Mouse (Mus musculus): Measurements from ENCODE around the gene Ctss. TPM values are rescaled to one million over a fixed set of nuclear protein-coding genes. Genes with fewer than 3 reads are reported as not detected.
"Not testable (repeated sequence)": the region's sequence is repeated elsewhere in the genome, so short reads cannot be mapped to it uniquely, and the experiment has no call there.

Ctss gene
- total and polyA plus RNA-seq, 3 experiments, result 10.3 to 16.5 (median 15.3) TPM

DNA sequence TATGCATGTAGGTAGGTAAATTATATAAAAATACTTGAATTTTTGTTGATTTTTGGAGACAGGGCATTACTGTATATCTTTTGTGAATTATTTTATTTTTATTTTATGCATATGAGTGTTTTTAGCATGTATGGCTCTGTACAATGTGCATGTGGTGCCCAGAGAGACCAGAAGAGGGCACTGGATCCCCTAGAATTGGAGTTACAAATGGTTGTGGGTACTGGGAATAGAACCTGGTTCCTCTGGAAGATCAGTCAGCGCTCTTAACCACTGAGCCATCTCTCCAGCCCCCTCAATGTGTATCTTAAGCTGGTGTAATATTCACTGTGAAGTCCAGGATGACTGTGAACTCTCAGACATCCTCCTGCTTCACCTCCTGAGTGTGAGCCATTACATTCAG lies 8.3 kb downstream of the Ctss start:
- no peak overlapping the region for H3K9ac ChIP-seq (ENCODE audit: low read depth, low read length)
- no peaks in the 10 kb centered on the region for H3K4me1 ChIP-seq (ENCODE audit: control insufficient read depth, insufficient read depth, low read length)
- WGBS, result 73% methylated on average over 1 of the region's 1 CpGs
- intact Hi-C loops (cut with DNase I), result no loop called here
- no peaks in the 10 kb centered on the region for H3K27me3 ChIP-seq (ENCODE audit: control insufficient read depth, insufficient read depth, low read length)
- H3K79me2 ChIP-seq (replicated peaks; ENCODE audit: control insufficient read depth, insufficient read depth, low read length), result no peaks in the 10 kb centered on the region
- no peak for DNase-seq
- no peak for TF ChIP-seq CTCF (IDR thresholded peaks at IDR 0.05)
- TF ChIP-seq EP300 (IDR thresholded peaks at IDR 0.05; ENCODE audit: insufficient read depth, low read depth, low read length), result no peak
- TF ChIP-seq POLR2A (IDR thresholded peaks at IDR 0.05; ENCODE audit: insufficient read depth, low read depth, low read length), result no peak
- no peak overlapping the region for H3K27ac ChIP-seq
- H3K36me3 ChIP-seq (ENCODE audit: control insufficient read depth, insufficient read depth, low read length), result no peaks in the 10 kb centered on the region
- no peak overlapping the region for H3K4me3 ChIP-seq

DNA sequence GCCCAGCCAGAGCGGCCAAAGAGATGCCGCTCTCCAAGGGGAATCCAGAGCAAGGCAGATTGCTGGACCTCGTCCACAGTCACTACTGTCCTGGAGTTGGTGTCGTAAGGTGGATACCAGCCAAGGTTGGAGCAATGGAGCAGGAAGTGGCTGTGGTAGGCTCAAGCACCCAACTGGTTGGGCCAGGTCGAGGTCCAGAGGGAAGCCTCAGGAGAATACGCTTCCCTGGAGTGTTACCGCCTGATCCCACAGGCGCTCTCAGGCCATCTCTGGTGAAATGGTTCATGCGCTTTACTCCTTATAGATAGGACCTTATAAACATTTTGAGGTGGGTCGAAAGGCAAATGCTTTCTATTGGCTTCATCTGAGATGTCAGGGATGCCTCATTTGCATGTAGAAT lies 12.3 kb downstream of the Ctss start:
- intact Hi-C loops (cut with DNase I), result no loop called here
- WGBS, result 77% methylated on average over 10 of the region's 10 CpGs
- H3K4me3 ChIP-seq, result no peak overlapping the region

GRCm38 (mm10) chr3:95539837-95540236 lies 13.3 kb downstream of the Ctss start:
- intact Hi-C loops (cut with DNase I), result no loop called here
- no peak for DNase-seq
- WGBS, result 90% methylated on average over 4 of the region's 4 CpGs
- H3K4me1 ChIP-seq (ENCODE audit: control insufficient read depth, insufficient read depth, low read length), result no peaks in the 10 kb centered on the region
- no peak for TF ChIP-seq CTCF (IDR thresholded peaks at IDR 0.05)
- TF ChIP-seq POLR2A (IDR thresholded peaks at IDR 0.05; ENCODE audit: insufficient read depth, low read depth, low read length), result no peak
- TF ChIP-seq EP300 (IDR thresholded peaks at IDR 0.05; ENCODE audit: insufficient read depth, low read depth, low read length), result no peak
- no peak overlapping the region for H3K9ac ChIP-seq (ENCODE audit: low read depth, low read length)
- no peak overlapping the region for H3K27ac ChIP-seq
- H3K27me3 ChIP-seq (ENCODE audit: control insufficient read depth, insufficient read depth, low read length), result no peaks in the 10 kb centered on the region
- no peaks in the 10 kb centered on the region for H3K79me2 ChIP-seq (replicated peaks; ENCODE audit: control insufficient read depth, insufficient read depth, low read length)
- no peaks in the 10 kb centered on the region for H3K36me3 ChIP-seq (ENCODE audit: control insufficient read depth, insufficient read depth, low read length)
- no peak overlapping the region for H3K4me3 ChIP-seq

More for the DNA sequence above, 12.3 kb downstream of the Ctss start:
- TF ChIP-seq CTCF (IDR thresholded peaks at IDR 0.05) (no peak), POLR2A (IDR thresholded peaks at IDR 0.05; ENCODE audit: insufficient read depth, low read depth, low read length) (no peak), EP300 (IDR thresholded peaks at IDR 0.05; ENCODE audit: insufficient read depth, low read depth, low read length) (no peak)
- H3K27ac ChIP-seq, result no peak overlapping the region
- no peaks in the 10 kb centered on the region for H3K4me1 ChIP-seq (ENCODE audit: control insufficient read depth, insufficient read depth, low read length)
- DNase-seq, result no peak
- H3K36me3 ChIP-seq (ENCODE audit: control insufficient read depth, insufficient read depth, low read length), result no peaks in the 10 kb centered on the region
- H3K79me2 ChIP-seq (replicated peaks; ENCODE audit: control insufficient read depth, insufficient read depth, low read length), result no peaks in the 10 kb centered on the region
- no peak overlapping the region for H3K9ac ChIP-seq (ENCODE audit: low read depth, low read length)
- H3K27me3 ChIP-seq (ENCODE audit: control insufficient read depth, insufficient read depth, low read length), result no peaks in the 10 kb centered on the region

DNA sequence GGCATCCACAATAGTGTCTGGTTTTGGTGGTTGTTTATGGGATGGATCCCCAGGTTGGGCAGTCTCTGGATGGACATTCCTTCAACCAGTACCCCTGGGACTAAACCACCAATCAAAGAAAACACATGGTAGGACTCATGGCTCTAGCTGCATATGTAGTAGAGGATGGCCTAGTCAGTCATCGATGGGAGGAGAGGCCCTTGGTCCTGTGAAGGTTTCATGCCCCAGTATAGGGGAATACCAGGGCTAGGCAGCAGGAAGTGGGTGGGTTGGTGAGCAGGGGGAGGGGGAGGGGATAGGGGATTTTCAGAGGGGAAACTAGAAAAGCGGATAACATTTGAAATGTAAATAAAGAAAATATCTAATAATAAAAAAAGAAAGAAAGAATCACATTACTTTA lies 14.6 kb downstream of the Ctss start:
- DNase-seq; H3K79me2 ChIP-seq (replicated peaks; ENCODE audit: control insufficient read depth, insufficient read depth, low read length); H3K36me3 ChIP-seq (ENCODE audit: control insufficient read depth, insufficient read depth, low read length); H3K27ac ChIP-seq; H3K27me3 ChIP-seq (ENCODE audit: control insufficient read depth, insufficient read depth, low read length); H3K4me1 ChIP-seq (ENCODE audit: control insufficient read depth, insufficient read depth, low read length); H3K9ac ChIP-seq (ENCODE audit: low read depth, low read length); H3K4me3 ChIP-seq; intact Hi-C loops (cut with DNase I): not testable (repeated sequence)
- WGBS, result 64% methylated on average over 2 of the region's 2 CpGs

DNA sequence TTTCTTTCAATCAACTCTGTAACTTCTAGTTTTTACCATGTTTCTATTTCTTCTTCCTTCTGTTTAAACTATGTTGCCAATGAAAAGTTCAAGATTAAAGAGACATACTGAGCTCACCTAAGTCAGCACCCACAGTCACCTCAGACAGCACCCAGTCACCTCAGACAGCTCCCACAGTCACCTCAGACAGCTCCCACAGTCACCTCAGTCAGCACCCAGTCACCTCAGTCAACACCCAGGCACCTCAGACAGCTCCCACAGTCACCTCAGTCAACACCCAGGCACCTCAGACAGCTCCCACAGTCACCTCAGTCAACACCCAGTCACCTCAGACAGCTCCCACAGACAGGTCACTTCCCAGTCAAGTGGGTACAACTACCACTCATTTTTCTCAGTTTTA lies 15.6 kb downstream of the Ctss start:
- H3K9ac ChIP-seq (ENCODE audit: low read depth, low read length), result no peak overlapping the region
- H3K79me2 ChIP-seq (replicated peaks; ENCODE audit: control insufficient read depth, insufficient read depth, low read length), result no peaks in the 10 kb centered on the region
- H3K27ac ChIP-seq, result no peak overlapping the region
- H3K4me3 ChIP-seq, result no peak overlapping the region
- intact Hi-C loops (cut with DNase I), result no loop called here
- H3K36me3 ChIP-seq (ENCODE audit: control insufficient read depth, insufficient read depth, low read length), result no peaks in the 10 kb centered on the region
- H3K4me1 ChIP-seq (ENCODE audit: control insufficient read depth, insufficient read depth, low read length), result no peaks in the 10 kb centered on the region
- no peaks in the 10 kb centered on the region for H3K27me3 ChIP-seq (ENCODE audit: control insufficient read depth, insufficient read depth, low read length)
- TF ChIP-seq CTCF (IDR thresholded peaks at IDR 0.05) (no peak), EP300 (IDR thresholded peaks at IDR 0.05; ENCODE audit: insufficient read depth, low read depth, low read length) (no peak), POLR2A (IDR thresholded peaks at IDR 0.05; ENCODE audit: insufficient read depth, low read depth, low read length) (no peak)
- DNase-seq, result no peak

GRCm38 (mm10) chr3:95542981-95543380 lies 16.4 kb downstream of the Ctss start:
- H3K27me3 ChIP-seq (ENCODE audit: control insufficient read depth, insufficient read depth, low read length), result no peaks in the 10 kb centered on the region
- H3K36me3 ChIP-seq (ENCODE audit: control insufficient read depth, insufficient read depth, low read length), result no peaks in the 10 kb centered on the region
- TF ChIP-seq POLR2A (IDR thresholded peaks at IDR 0.05; ENCODE audit: insufficient read depth, low read depth, low read length), result no peak
- H3K79me2 ChIP-seq (replicated peaks; ENCODE audit: control insufficient read depth, insufficient read depth, low read length), result no peaks in the 10 kb centered on the region
- H3K9ac ChIP-seq (ENCODE audit: low read depth, low read length), result no peak overlapping the region
- intact Hi-C loops (cut with DNase I), result no loop called here
- 64% methylated on average over 7 of the region's 7 CpGs for WGBS
- H3K4me1 ChIP-seq (ENCODE audit: control insufficient read depth, insufficient read depth, low read length), result no peaks in the 10 kb centered on the region
- DNase-seq, result no peak
- no peak overlapping the region for H3K4me3 ChIP-seq
- H3K27ac ChIP-seq, result no peak overlapping the region

DNA sequence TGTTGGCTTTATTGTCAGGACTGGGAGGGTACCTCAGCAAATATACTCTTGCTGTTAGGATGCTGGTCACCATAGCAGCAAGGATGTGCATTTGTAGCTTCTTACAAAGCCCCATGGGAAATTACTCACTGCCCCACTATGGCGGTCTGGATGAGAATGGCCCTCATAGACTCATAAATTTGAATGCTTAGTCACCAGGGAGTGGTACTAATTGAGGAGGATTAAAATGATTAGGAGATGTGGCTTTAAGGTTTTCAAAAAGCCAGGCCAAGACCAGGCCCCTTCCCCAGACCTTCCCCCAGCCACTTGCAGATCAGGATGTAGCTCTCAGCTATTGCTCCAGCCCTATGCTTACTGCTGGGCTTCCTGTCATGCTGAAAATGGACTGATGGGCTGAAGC lies 23.6 kb downstream of the Ctss start:
- no peak overlapping the region for H3K27ac ChIP-seq
- TF ChIP-seq CTCF (IDR thresholded peaks at IDR 0.05) (no peak), POLR2A (IDR thresholded peaks at IDR 0.05; ENCODE audit: insufficient read depth, low read depth, low read length) (no peak), EP300 (IDR thresholded peaks at IDR 0.05; ENCODE audit: insufficient read depth, low read depth, low read length) (no peak)
- no peaks in the 10 kb centered on the region for H3K4me1 ChIP-seq (ENCODE audit: control insufficient read depth, insufficient read depth, low read length)
- no peaks in the 10 kb centered on the region for H3K36me3 ChIP-seq (ENCODE audit: control insufficient read depth, insufficient read depth, low read length)
- H3K27me3 ChIP-seq (ENCODE audit: control insufficient read depth, insufficient read depth, low read length), result no peaks in the 10 kb centered on the region
- DNase-seq, result no peak
- WGBS, result 74% methylated on average over 1 of the region's 1 CpGs
- no peaks in the 10 kb centered on the region for H3K79me2 ChIP-seq (replicated peaks; ENCODE audit: control insufficient read depth, insufficient read depth, low read length)
- intact Hi-C loops (cut with DNase I), result no loop called here
- no peak overlapping the region for H3K4me3 ChIP-seq
- no peak overlapping the region for H3K9ac ChIP-seq (ENCODE audit: low read depth, low read length)
